Mouse (Mus musculus) bone marrow, adult 2 months (tissue): ENCODE data around the gene Cd47.

Source experiments
- CTCF ChIP-seq: fragments of 200-500 bp; IDR thresholded peaks from 2 replicates; pipeline ENCODE4 v1.5.1; 2011; ENCODE audit warnings: low read length, control low read depth; ENCODE audit not compliant: control insufficient read depth, insufficient read depth
- POLR2A ChIP-seq: fragments of 200-500 bp; IDR thresholded peaks from 2 replicates; pipeline ENCODE4 v1.6.1; 2011; ENCODE audit warnings: low read depth, mild to moderate bottlenecking, control low read depth, low read length, borderline replicate concordance; ENCODE audit not compliant: control insufficient read depth

GRCm38 (mm10) chr16:49948287-49948686, 148.0 kb downstream of the Cd47 start:
- TF ChIP-seq POLR2A: no peak
- no peak for TF ChIP-seq CTCF
